Mouse (Mus musculus): Measurements from ENCODE around the gene Cdk8.

- TF ChIP-seq CTCF (IDR thresholded peaks at IDR 0.05) (no peak), EP300 (IDR thresholded peaks at IDR 0.05; ENCODE audit: insufficient read depth, low read depth, low read length) (no peak), POLR2A (IDR thresholded peaks at IDR 0.05; ENCODE audit: insufficient read depth, low read depth, low read length) (no peak)
These were observed 3.5 kb upstream of the Cdk8 start for GRCm38 (mm10) chr5:146227496-146227895.
